Mouse (Mus musculus): Measurements from ENCODE around the gene Bmi1. TPM values are rescaled to one million over a fixed set of nuclear protein-coding genes. Genes with fewer than 3 reads are reported as not detected.
A peak's percentile ranks its signal among the peaks of the same experiment; 100 is the strongest.

The Bmi1 gene
- polyA plus RNA-seq, 1 experiment from 2014 or later = 15.8 TPM

GRCm38 (mm10) chr2:18684062-18684461, 7.2 kb downstream of the Bmi1 start:
- Histone ChIP-seq H3K36me3 (ENCODE audit: control insufficient read depth, insufficient read depth) (peaks cover 8% of the 10 kb centered on the region), H3K4me3 (ENCODE audit: low read length) (no peak overlapping the region), H3K9me3 (replicated peaks; ENCODE audit: control insufficient read depth, low read length) (peaks cover 7% of the 10 kb centered on the region), H3K27ac (ENCODE audit: low read length) (no peak overlapping the region), H3K4me1 (ENCODE audit: control insufficient read depth, insufficient read depth, low read length) (peaks cover 13% of the 10 kb centered on the region), H3K27me3 (ENCODE audit: control insufficient read depth, insufficient read depth, low read length) (peaks cover 29% of the 10 kb centered on the region), H3K4me2 (ENCODE audit: low read depth, low read length) (no peak overlapping the region), H3K9ac (ENCODE audit: low read length) (no peak overlapping the region)
- WGBS = 82% methylated on average over 5 of the region's 5 CpGs
- ATAC-seq (replicated peaks; ENCODE audit: extremely low read depth, insufficient read depth, low FRiP score) = no peak

- H3K9ac ChIP-seq (ENCODE audit: low read length) = no peak overlapping the region
- H3K4me3 ChIP-seq (ENCODE audit: low read length) = no peak overlapping the region
- no peak overlapping the region for H3K4me2 ChIP-seq (ENCODE audit: low read depth, low read length)
- no peak overlapping the region for H3K27ac ChIP-seq (ENCODE audit: low read length)
- WGBS = 74% methylated on average over 6 of the region's 6 CpGs
- peaks cover 7% of the 10 kb centered on the region for H3K9me3 ChIP-seq (replicated peaks; ENCODE audit: control insufficient read depth, low read length)
- ATAC-seq (replicated peaks; ENCODE audit: extremely low read depth, insufficient read depth, low FRiP score) = no peak
- H3K4me1 ChIP-seq (ENCODE audit: control insufficient read depth, insufficient read depth, low read length) = peaks cover 15% of the 10 kb centered on the region
- peaks cover 8% of the 10 kb centered on the region for H3K36me3 ChIP-seq (ENCODE audit: control insufficient read depth, insufficient read depth)
- peaks cover 31% of the 10 kb centered on the region for H3K27me3 ChIP-seq (ENCODE audit: control insufficient read depth, insufficient read depth, low read length)
Measured at GRCm38 (mm10) chr2:18686386-18686785, 9.6 kb downstream of the Bmi1 start.

- H3K9ac ChIP-seq (ENCODE audit: low read length) = no peak overlapping the region
- H3K9me3 ChIP-seq (replicated peaks; ENCODE audit: control insufficient read depth, low read length) = peaks cover 7% of the 10 kb centered on the region
- H3K4me3 ChIP-seq (ENCODE audit: low read length) = no peak overlapping the region
- H3K36me3 ChIP-seq (ENCODE audit: control insufficient read depth, insufficient read depth) = peaks cover 8% of the 10 kb centered on the region
- peaks cover 15% of the 10 kb centered on the region for H3K4me1 ChIP-seq (ENCODE audit: control insufficient read depth, insufficient read depth, low read length)
- no peak overlapping the region for H3K27ac ChIP-seq (ENCODE audit: low read length)
- WGBS = 58% methylated on average over 8 of the region's 8 CpGs
- no peak overlapping the region for H3K4me2 ChIP-seq (ENCODE audit: low read depth, low read length)
- H3K27me3 ChIP-seq (ENCODE audit: control insufficient read depth, insufficient read depth, low read length) = peaks cover 33% of the 10 kb centered on the region
- ATAC-seq (replicated peaks; ENCODE audit: extremely low read depth, insufficient read depth, low FRiP score) = no peak
Measured at GRCm38 (mm10) chr2:18686826-18687519, 10.2 kb downstream of the Bmi1 start.

- H3K27me3 ChIP-seq (ENCODE audit: control insufficient read depth, insufficient read depth, low read length) = peaks cover 40% of the 10 kb centered on the region
- H3K4me3 ChIP-seq (ENCODE audit: low read length) = no peak overlapping the region
- H3K9ac ChIP-seq (ENCODE audit: low read length) = no peak overlapping the region
- peaks cover 6% of the 10 kb centered on the region for H3K36me3 ChIP-seq (ENCODE audit: control insufficient read depth, insufficient read depth)
- H3K9me3 ChIP-seq (replicated peaks; ENCODE audit: control insufficient read depth, low read length) = peaks cover 7% of the 10 kb centered on the region
- no peak overlapping the region for H3K27ac ChIP-seq (ENCODE audit: low read length)
- ATAC-seq (replicated peaks; ENCODE audit: extremely low read depth, insufficient read depth, low FRiP score) = no peak
- no peak overlapping the region for H3K4me2 ChIP-seq (ENCODE audit: low read depth, low read length)
- WGBS = 10% methylated on average over 9 of the region's 9 CpGs
- H3K4me1 ChIP-seq (ENCODE audit: control insufficient read depth, insufficient read depth, low read length) = peaks cover 15% of the 10 kb centered on the region
Measured at GRCm38 (mm10) chr2:18687671-18688170, 10.9 kb downstream of the Bmi1 start.

GRCm38 (mm10) chr2:18688286-18688685, 11.5 kb downstream of the Bmi1 start:
- H3K27ac ChIP-seq (ENCODE audit: low read length) = no peak overlapping the region
- H3K36me3 ChIP-seq (ENCODE audit: control insufficient read depth, insufficient read depth) = peaks cover 6% of the 10 kb centered on the region
- H3K9me3 ChIP-seq (replicated peaks; ENCODE audit: control insufficient read depth, low read length) = peaks cover 7% of the 10 kb centered on the region
- H3K9ac ChIP-seq (ENCODE audit: low read length) = no peak overlapping the region
- 12% methylated on average over 6 of the region's 6 CpGs for WGBS
- ATAC-seq (replicated peaks; ENCODE audit: extremely low read depth, insufficient read depth, low FRiP score) = no peak
- peak overlapping the region; percentile 61 for H3K4me3 ChIP-seq (ENCODE audit: low read length)
- H3K4me1 ChIP-seq (ENCODE audit: control insufficient read depth, insufficient read depth, low read length) = peaks cover 15% of the 10 kb centered on the region
- H3K4me2 ChIP-seq (ENCODE audit: low read depth, low read length) = peak overlapping the region; percentile 74
- peaks cover 43% of the 10 kb centered on the region for H3K27me3 ChIP-seq (ENCODE audit: control insufficient read depth, insufficient read depth, low read length)

- no peak overlapping the region for H3K27ac ChIP-seq (ENCODE audit: low read length)
- H3K4me3 ChIP-seq (ENCODE audit: low read length) = peak overlapping the region; percentile 61
- peak overlapping the region; percentile 62; the same call in 1 of the 2 replicates for H3K9ac ChIP-seq (ENCODE audit: low read length)
- H3K36me3 ChIP-seq (ENCODE audit: control insufficient read depth, insufficient read depth) = peaks cover 6% of the 10 kb centered on the region
- H3K9me3 ChIP-seq (replicated peaks; ENCODE audit: control insufficient read depth, low read length) = peaks cover 7% of the 10 kb centered on the region
- WGBS = under 1% methylated on average over 44 of the region's 45 CpGs
- no peak for ATAC-seq (replicated peaks; ENCODE audit: extremely low read depth, insufficient read depth, low FRiP score)
- H3K4me2 ChIP-seq (ENCODE audit: low read depth, low read length) = peak overlapping the region; percentile 74
- peaks cover 43% of the 10 kb centered on the region for H3K27me3 ChIP-seq (ENCODE audit: control insufficient read depth, insufficient read depth, low read length)
- peaks cover 15% of the 10 kb centered on the region for H3K4me1 ChIP-seq (ENCODE audit: control insufficient read depth, insufficient read depth, low read length)
Measured at GRCm38 (mm10) chr2:18688708-18689063, 11.9 kb downstream of the Bmi1 start.

GRCm38 (mm10) chr2:18689064-18689921, 12.5 kb downstream of the Bmi1 start:
- Histone ChIP-seq H3K4me2 (ENCODE audit: low read depth, low read length) (peak overlapping the region; percentile 74), H3K4me3 (ENCODE audit: low read length) (peak overlapping the region; percentile 61), H3K27me3 (ENCODE audit: control insufficient read depth, insufficient read depth, low read length) (peaks cover 43% of the 10 kb centered on the region), H3K4me1 (ENCODE audit: control insufficient read depth, insufficient read depth, low read length) (peaks cover 15% of the 10 kb centered on the region), H3K9me3 (replicated peaks; ENCODE audit: control insufficient read depth, low read length) (peaks cover 7% of the 10 kb centered on the region), H3K27ac (ENCODE audit: low read length) (no peak overlapping the region), H3K9ac (ENCODE audit: low read length) (peak overlapping the region; percentile 62), H3K36me3 (ENCODE audit: control insufficient read depth, insufficient read depth) (peaks cover under 1% of the 10 kb centered on the region; the same call in 1 of the 2 replicates)
- WGBS = 1% methylated on average over 51 of the region's 51 CpGs
- ATAC-seq (replicated peaks; ENCODE audit: extremely low read depth, insufficient read depth, low FRiP score) = peak; percentile 26; the same call in 1 of the 2 replicates

- Histone ChIP-seq H3K4me1 (ENCODE audit: control insufficient read depth, insufficient read depth, low read length) (peaks cover 17% of the 10 kb centered on the region), H3K27me3 (ENCODE audit: control insufficient read depth, insufficient read depth, low read length) (peaks cover 49% of the 10 kb centered on the region), H3K4me3 (ENCODE audit: low read length) (peak overlapping the region; percentile 61), H3K36me3 (ENCODE audit: control insufficient read depth, insufficient read depth) (no peaks in the 10 kb centered on the region), H3K9me3 (replicated peaks; ENCODE audit: control insufficient read depth, low read length) (peaks cover 7% of the 10 kb centered on the region), H3K27ac (ENCODE audit: low read length) (no peak overlapping the region), H3K4me2 (ENCODE audit: low read depth, low read length) (peak overlapping the region; percentile 74), H3K9ac (ENCODE audit: low read length) (peak overlapping the region; percentile 62; the same call in 1 of the 2 replicates)
- ATAC-seq (replicated peaks; ENCODE audit: extremely low read depth, insufficient read depth, low FRiP score) = no peak
- 1% methylated on average over 56 of the region's 58 CpGs for WGBS
Measured at GRCm38 (mm10) chr2:18690055-18690691, 13.4 kb downstream of the Bmi1 start.
